Mouse (Mus musculus) heart, postnatal 0 days (tissue): ENCODE results near the gene Foxp1.

Experiments used
- CTCF ChIP-seq: IDR thresholded peaks from 2 replicates; pipeline ENCODE4 v1.5.1; 2016; ENCODE audit warnings: antibody characterized with exemption, control low read depth, low read depth
- EP300 ChIP-seq: IDR thresholded peaks from 2 replicates; pipeline ENCODE4 v1.6.1; 2016; ENCODE audit warnings: antibody characterized with exemption, low read depth

DNA sequence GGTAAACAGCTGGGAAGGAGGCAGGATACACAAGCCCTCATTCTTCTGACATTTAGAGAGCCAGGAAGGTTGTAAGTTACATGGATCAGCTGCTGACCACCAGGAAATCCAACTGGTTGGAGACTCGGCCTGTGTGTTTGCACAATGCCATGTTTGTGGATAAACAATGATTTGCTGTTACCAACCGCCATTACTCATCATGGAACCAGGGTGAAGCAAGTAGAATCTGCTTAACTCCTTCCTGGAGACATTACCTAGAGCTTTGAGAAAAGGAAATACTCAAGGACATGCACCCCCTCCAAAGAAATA, 348.7 kb downstream of the Foxp1 start:
- TF ChIP-seq CTCF (no peak), EP300 (no peak)
